Mouse (Mus musculus): ENCODE results near the gene Pskh1. TPM values are rescaled to one million over a fixed set of nuclear protein-coding genes. Genes with fewer than 3 reads are reported as not detected.

Pskh1 gene
- polyA plus RNA-seq, 1 experiment from 2014 or later = 13.1 TPM

Small RNA genes lying within 50 kb of the gene (microRNA-seq; reads per million reads assigned to microRNA genes)
- gene Mir7074 = not detected

Other genes starting within 250 kb of the Pskh1 start
- gene Carmil2, start 214.2 kb upstream of the Pskh1 start, polyA plus RNA-seq (2016; fragmentation: Nextera tagmentation; extraction: Ambion mirVana) = 0.86 TPM in 2 replicates
- gene Acd, start 199.3 kb upstream of the Pskh1 start, polyA plus RNA-seq (2016; fragmentation: Nextera tagmentation; extraction: Ambion mirVana) = 32.3 and 34.1 TPM in 2 replicates
- 9.2 and 10.8 TPM in 2 replicates for gene Pard6a, start 199.3 kb upstream of the Pskh1 start, polyA plus RNA-seq (2016; fragmentation: Nextera tagmentation; extraction: Ambion mirVana)
- gene 4933405L10Rik, start 192.8 kb upstream of the Pskh1 start, polyA plus RNA-seq (2016; fragmentation: Nextera tagmentation; extraction: Ambion mirVana) = 0.23 TPM in 1 of 2 replicates, not detected in the other
- gene Enkd1, start 192.2 kb upstream of the Pskh1 start, polyA plus RNA-seq (2016; fragmentation: Nextera tagmentation; extraction: Ambion mirVana) = 11.2 and 12.4 TPM in 2 replicates
- gene Gfod2, start 141.8 kb upstream of the Pskh1 start, polyA plus RNA-seq (2016; fragmentation: Nextera tagmentation; extraction: Ambion mirVana) = 4.5 and 5.1 TPM in 2 replicates
- 37.7 and 37.8 TPM in 2 replicates for gene Ranbp10, start 73.1 kb upstream of the Pskh1 start, polyA plus RNA-seq (2016; fragmentation: Nextera tagmentation; extraction: Ambion mirVana)
- gene Tsnaxip1, start 72.7 kb upstream of the Pskh1 start, polyA plus RNA-seq (2016; fragmentation: Nextera tagmentation; extraction: Ambion mirVana) = 0.12 and 0.19 TPM in 2 replicates
- 29.0 and 29.2 TPM in 2 replicates for gene Cenpt, start 47.2 kb upstream of the Pskh1 start, polyA plus RNA-seq (2016; fragmentation: Nextera tagmentation; extraction: Ambion mirVana)
- gene Thap11, start 45.3 kb upstream of the Pskh1 start, polyA plus RNA-seq (2016; fragmentation: Nextera tagmentation; extraction: Ambion mirVana) = 53.0 and 53.2 TPM in 2 replicates
- gene Nutf2, start 39.9 kb upstream of the Pskh1 start, polyA plus RNA-seq (2016; fragmentation: Nextera tagmentation; extraction: Ambion mirVana) = 180 and 183 TPM in 2 replicates
- gene Edc4, start 19.6 kb upstream of the Pskh1 start, polyA plus RNA-seq (2016; fragmentation: Nextera tagmentation; extraction: Ambion mirVana) = 30.1 and 30.9 TPM in 2 replicates
- 0.29 TPM in 1 of 2 replicates, not detected in the other for gene Nrn1l, start 6.9 kb upstream of the Pskh1 start, polyA plus RNA-seq (2016; fragmentation: Nextera tagmentation; extraction: Ambion mirVana)
- 0.94 and 1.0 TPM in 2 replicates for gene Ctrl, start 33.4 kb downstream of the Pskh1 start, polyA plus RNA-seq (2016; fragmentation: Nextera tagmentation; extraction: Ambion mirVana)
- 77.2 and 84.6 TPM in 2 replicates for gene Psmb10, start 38.0 kb downstream of the Pskh1 start, polyA plus RNA-seq (2016; fragmentation: Nextera tagmentation; extraction: Ambion mirVana)
- 26.3 and 29.2 TPM in 2 replicates for gene Lcat, start 42.9 kb downstream of the Pskh1 start, polyA plus RNA-seq (2016; fragmentation: Nextera tagmentation; extraction: Ambion mirVana)
- 18.2 and 18.6 TPM in 2 replicates for gene Slc12a4, start 65.7 kb downstream of the Pskh1 start, polyA plus RNA-seq (2016; fragmentation: Nextera tagmentation; extraction: Ambion mirVana)
- not detected in 2 replicates for gene Dpep3, start 79.0 kb downstream of the Pskh1 start, polyA plus RNA-seq (2016; fragmentation: Nextera tagmentation; extraction: Ambion mirVana)
- gene Dus2, start 90.9 kb downstream of the Pskh1 start, polyA plus RNA-seq (2016; fragmentation: Nextera tagmentation; extraction: Ambion mirVana) = 16.0 and 16.5 TPM in 2 replicates
- gene Dpep2nb, start 105.5 kb downstream of the Pskh1 start, polyA plus RNA-seq (2016; fragmentation: Nextera tagmentation; extraction: Ambion mirVana) = not detected in 2 replicates
- 14.7 TPM in 2 replicates for gene Ddx28, start 111.4 kb downstream of the Pskh1 start, polyA plus RNA-seq (2016; fragmentation: Nextera tagmentation; extraction: Ambion mirVana)
- gene Nfatc3, start 158.4 kb downstream of the Pskh1 start, polyA plus RNA-seq (2016; fragmentation: Nextera tagmentation; extraction: Ambion mirVana) = 5.0 and 5.8 TPM in 2 replicates
- 6.6 and 7.9 TPM in 2 replicates for gene Esrp2, start 236.5 kb downstream of the Pskh1 start, polyA plus RNA-seq (2016; fragmentation: Nextera tagmentation; extraction: Ambion mirVana)
- gene Pla2g15, start 250.0 kb downstream of the Pskh1 start, polyA plus RNA-seq (2016; fragmentation: Nextera tagmentation; extraction: Ambion mirVana) = 9.8 TPM in 2 replicates

Measured in liver, embryonic 12.5 days (tissue).